Mouse (Mus musculus): ENCODE results near the gene Fastk. TPM values are rescaled to one million over a fixed set of nuclear protein-coding genes. Genes with fewer than 3 reads are reported as not detected.

The Fastk gene
- total and polyA plus RNA-seq, 2 experiments, result 22.3 to 166 TPM

- peak overlapping the region; percentile 76 for H3K4me3 ChIP-seq (ENCODE audit: insufficient read depth, low read depth, low read length)
- peak; percentile 37 for DNase-seq (ENCODE audit: extremely low read depth, low read depth, low spot score)
- no peaks in the 10 kb centered on the region for H3K36me3 ChIP-seq (ENCODE audit: control insufficient read depth, insufficient read depth, low read length)
- TF ChIP-seq POLR2A (IDR thresholded peaks at IDR 0.05; ENCODE audit: extremely low read depth, insufficient read depth, low read length), result peak; percentile 57; the same call in 1 of the 2 replicates
- TF ChIP-seq CTCF (IDR thresholded peaks at IDR 0.05; ENCODE audit: low read depth, low read length), result no peak
- peak overlapping the region; percentile 87 for H3K27ac ChIP-seq (replicated peaks; ENCODE audit: insufficient read depth, low read depth, low read length)
- peak overlapping the region; percentile 95 for H3K9ac ChIP-seq (ENCODE audit: low read depth, low read length)
- peaks cover 13% of the 10 kb centered on the region for H3K4me1 ChIP-seq (ENCODE audit: control insufficient read depth, insufficient read depth, low read length)
- peaks cover 6% of the 10 kb centered on the region; the same call in 1 of the 2 replicates for H3K79me2 ChIP-seq (ENCODE audit: control insufficient read depth, insufficient read depth, low read length)
- WGBS, result under 1% methylated on average over 56 of the region's 60 CpGs
- no peaks in the 10 kb centered on the region for H3K27me3 ChIP-seq (ENCODE audit: control insufficient read depth, insufficient read depth, low read length)
Measured at GRCm38 (mm10) chr5:24424861-24425411, 20.2 kb downstream of the Fastk start.

GRCm38 (mm10) chr5:24424004-24424781 is 20.9 kb downstream of the Fastk start:
- H3K36me3 ChIP-seq (ENCODE audit: control insufficient read depth, insufficient read depth, low read length), result no peaks in the 10 kb centered on the region
- H3K79me2 ChIP-seq (ENCODE audit: control insufficient read depth, insufficient read depth, low read length), result peaks cover 6% of the 10 kb centered on the region; the same call in 1 of the 2 replicates
- WGBS, result 8% methylated on average over 21 of the region's 21 CpGs
- H3K27me3 ChIP-seq (ENCODE audit: control insufficient read depth, insufficient read depth, low read length), result no peaks in the 10 kb centered on the region
- peak; percentile 35 for DNase-seq (ENCODE audit: extremely low read depth, low read depth, low spot score)
- H3K4me3 ChIP-seq (ENCODE audit: insufficient read depth, low read depth, low read length), result peak overlapping the region; percentile 76
- peaks cover 13% of the 10 kb centered on the region for H3K4me1 ChIP-seq (ENCODE audit: control insufficient read depth, insufficient read depth, low read length)
- TF ChIP-seq CTCF (IDR thresholded peaks at IDR 0.05; ENCODE audit: low read depth, low read length) (no peak), POLR2A (IDR thresholded peaks at IDR 0.05; ENCODE audit: extremely low read depth, insufficient read depth, low read length) (no peak)
- H3K27ac ChIP-seq (replicated peaks; ENCODE audit: insufficient read depth, low read depth, low read length), result peak overlapping the region; percentile 87
- H3K9ac ChIP-seq (ENCODE audit: low read depth, low read length), result peak overlapping the region; percentile 95

- TF ChIP-seq CTCF (IDR thresholded peaks at IDR 0.05; ENCODE audit: low read depth, low read length), result no peak
- TF ChIP-seq POLR2A (IDR thresholded peaks at IDR 0.05; ENCODE audit: extremely low read depth, insufficient read depth, low read length), result peak; percentile 59; the same call in 1 of the 2 replicates
- WGBS, result under 1% methylated on average over 46 of the region's 46 CpGs
- Histone ChIP-seq H3K9ac (ENCODE audit: low read depth, low read length) (peak within 1 kb of the TSS; percentile 95), H3K79me2 (ENCODE audit: control insufficient read depth, insufficient read depth, low read length) (peaks cover 5% of the 10 kb centered on the region; the same call in 1 of the 2 replicates), H3K27ac (replicated peaks; ENCODE audit: insufficient read depth, low read depth, low read length) (peak within 1 kb of the TSS; percentile 87), H3K36me3 (ENCODE audit: control insufficient read depth, insufficient read depth, low read length) (no peaks in the 10 kb centered on the region), H3K4me1 (ENCODE audit: control insufficient read depth, insufficient read depth, low read length) (peaks cover 12% of the 10 kb centered on the region), H3K27me3 (ENCODE audit: control insufficient read depth, insufficient read depth, low read length) (no peaks in the 10 kb centered on the region), H3K4me3 (ENCODE audit: insufficient read depth, low read depth, low read length) (peak within 1 kb of the TSS; percentile 76)
- DNase-seq (ENCODE audit: extremely low read depth, low read depth, low spot score), result peak; percentile 99
Measured at GRCm38 (mm10) chr5:24423129-24424003, 21.7 kb downstream of the Fastk start, which contains the start of the genes Cdk5 and Slc4a2. Cdk5 (minus strand) TSS chr5:24423530. Slc4a2 (plus strand) TSS chr5:24423837.

- H3K27ac ChIP-seq (replicated peaks; ENCODE audit: insufficient read depth, low read depth, low read length), result no peak overlapping the region
- no peak overlapping the region for H3K9ac ChIP-seq (ENCODE audit: low read depth, low read length)
- TF ChIP-seq POLR2A (IDR thresholded peaks at IDR 0.05; ENCODE audit: extremely low read depth, insufficient read depth, low read length) (no peak), CTCF (IDR thresholded peaks at IDR 0.05; ENCODE audit: low read depth, low read length) (no peak)
- DNase-seq (ENCODE audit: extremely low read depth, low read depth, low spot score), result no peak
- H3K79me2 ChIP-seq (ENCODE audit: control insufficient read depth, insufficient read depth, low read length), result peaks cover 2% of the 10 kb centered on the region; the same call in 1 of the 2 replicates
- H3K27me3 ChIP-seq (ENCODE audit: control insufficient read depth, insufficient read depth, low read length), result no peaks in the 10 kb centered on the region
- H3K4me1 ChIP-seq (ENCODE audit: control insufficient read depth, insufficient read depth, low read length), result peaks cover 5% of the 10 kb centered on the region; the same call in 1 of the 2 replicates
- no peak overlapping the region for H3K4me3 ChIP-seq (ENCODE audit: insufficient read depth, low read depth, low read length)
- WGBS, result 99% methylated on average over 9 of the region's 9 CpGs
- no peaks in the 10 kb centered on the region for H3K36me3 ChIP-seq (ENCODE audit: control insufficient read depth, insufficient read depth, low read length)
Measured at GRCm38 (mm10) chr5:24420381-24420780, 24.7 kb downstream of the Fastk start.

GRCm38 (mm10) chr5:24417587-24417986 is 27.5 kb downstream of the Fastk start:
- no peak overlapping the region for H3K4me3 ChIP-seq (ENCODE audit: insufficient read depth, low read depth, low read length)
- no peaks in the 10 kb centered on the region for H3K36me3 ChIP-seq (ENCODE audit: control insufficient read depth, insufficient read depth, low read length)
- H3K4me1 ChIP-seq (ENCODE audit: control insufficient read depth, insufficient read depth, low read length), result no peaks in the 10 kb centered on the region
- no peak overlapping the region for H3K9ac ChIP-seq (ENCODE audit: low read depth, low read length)
- DNase-seq (ENCODE audit: extremely low read depth, low read depth, low spot score), result no peak
- H3K27ac ChIP-seq (replicated peaks; ENCODE audit: insufficient read depth, low read depth, low read length), result no peak overlapping the region
- 93% methylated on average over 10 of the region's 10 CpGs for WGBS
- no peaks in the 10 kb centered on the region for H3K27me3 ChIP-seq (ENCODE audit: control insufficient read depth, insufficient read depth, low read length)
- H3K79me2 ChIP-seq (ENCODE audit: control insufficient read depth, insufficient read depth, low read length), result 0 out of 2 replicates have a peak, but pooled peaks cover under 1% of the 10 kb centered on the region
- TF ChIP-seq CTCF (IDR thresholded peaks at IDR 0.05; ENCODE audit: low read depth, low read length) (no peak), POLR2A (IDR thresholded peaks at IDR 0.05; ENCODE audit: extremely low read depth, insufficient read depth, low read length) (no peak)

Measured in liver, adult 2 months (tissue).